Mouse (Mus musculus) thymus, adult 2 months (tissue): ENCODE results near the gene Kcnj12. TPM values are rescaled to one million over a fixed set of nuclear protein-coding genes. Genes with fewer than 3 reads are reported as not detected.

ENCODE experiments used
- DNase-seq: peaks from one replicate; pipeline ENCODE4 v3.0.0; 2021
- H3K27ac ChIP-seq: fragments of 200-500 bp; 2 replicates; pipeline ENCODE4 v1.5.1; 2012; ENCODE audit warnings: low read length, control low read depth; ENCODE audit not compliant: control insufficient read depth, insufficient read depth
- H3K27me3 ChIP-seq: fragments of 200-500 bp; 2 replicates; pipeline ENCODE4 v1.6.1; 2012; ENCODE audit warnings: mild to moderate bottlenecking, low read length, moderate library complexity, mixed read lengths; ENCODE audit not compliant: control insufficient read depth, insufficient read depth
- H3K36me3 ChIP-seq: fragments of 200-500 bp; 2 replicates; pipeline ENCODE4 v1.6.1; 2012; ENCODE audit warnings: mild to moderate bottlenecking, low read length, moderate library complexity; ENCODE audit not compliant: control insufficient read depth, insufficient read depth
- H3K4me1 ChIP-seq: fragments of 200-500 bp; replicated peaks from 2 replicates; pipeline ENCODE4 v1.6.1; 2012; ENCODE audit warnings: low read length; ENCODE audit not compliant: control insufficient read depth, insufficient read depth
- H3K4me3 ChIP-seq: fragments of 200-500 bp; 2 replicates; pipeline ENCODE4 v1.5.1; 2012; ENCODE audit warnings: mild to moderate bottlenecking, low read length, control low read depth, moderate library complexity; ENCODE audit not compliant: control insufficient read depth, insufficient read depth
- CTCF ChIP-seq: fragments of 200-500 bp; IDR thresholded peaks from 2 replicates; pipeline ENCODE4 v1.5.1; 2012; ENCODE audit warnings: mild to moderate bottlenecking, control low read depth, low read length, moderate library complexity, borderline replicate concordance; ENCODE audit not compliant: control insufficient read depth, poor library complexity, insufficient read depth; ENCODE audit errors: extremely low read depth
- POLR2A ChIP-seq: fragments of 200-500 bp; IDR thresholded peaks from 2 replicates; pipeline ENCODE4 v1.6.1; 2012; ENCODE audit warnings: mild to moderate bottlenecking, low read length, control low read depth, moderate library complexity; ENCODE audit not compliant: control insufficient read depth, poor library complexity, insufficient read depth; ENCODE audit errors: extremely low read depth
- WGBS: fragments of 180-500 bp; shearing (Covaris S2); methylation state at CpG from one replicate; pipeline ENCODE4 v1.1.7; 2018; 5-methylcytosine and 5-hydroxymethylcytosine counted together
- polyA plus RNA-seq: library from polyadenylated mRNA; depleted of rRNA; stranded (reverse); fragments of >200 nt; gene quantifications from 2 replicates; pipeline ENCODE4 v1.2.3, GENCODE M21; 2012

Kcnj12 gene
- polyA plus RNA-seq, 1 experiment: 1.8 TPM

GRCm38 (mm10) chr11:61024388-61024787, 2.0 kb downstream of the Kcnj12 start:
- Histone ChIP-seq H3K4me3 (no peak overlapping the region), H3K27me3 (no peaks in the 10 kb centered on the region; the same call in 1 of the 2 replicates), H3K36me3 (no peaks in the 10 kb centered on the region), H3K4me1 (no peaks in the 10 kb centered on the region), H3K27ac (no peak overlapping the region)
- DNase-seq: no peak
- WGBS: 86% methylated on average over 6 of the region's 6 CpGs
- TF ChIP-seq CTCF: no peak
- TF ChIP-seq POLR2A: no peak

DNA sequence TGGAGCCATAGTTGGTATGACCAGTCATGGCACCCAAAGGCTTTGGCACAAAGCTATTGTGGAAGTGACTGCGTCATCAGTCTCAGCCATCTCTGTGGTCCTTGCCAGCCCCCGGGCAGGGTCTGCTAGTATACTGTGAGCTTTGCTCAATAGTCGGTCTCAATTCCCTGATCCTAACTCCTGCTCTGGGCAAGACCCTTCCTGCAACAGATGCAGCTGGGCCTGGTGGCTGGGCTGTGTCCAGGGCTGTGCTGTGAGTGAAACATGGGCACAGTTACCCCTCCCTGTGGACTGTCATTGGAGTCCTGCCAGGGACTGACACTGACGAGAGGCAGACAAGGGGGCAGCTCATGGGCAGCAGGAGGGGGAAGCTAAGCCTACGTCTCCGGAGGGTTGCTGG, 2.6 kb downstream of the Kcnj12 start:
- no peak for DNase-seq
- H3K27me3 ChIP-seq: no peaks in the 10 kb centered on the region; the same call in 1 of the 2 replicates

DNA sequence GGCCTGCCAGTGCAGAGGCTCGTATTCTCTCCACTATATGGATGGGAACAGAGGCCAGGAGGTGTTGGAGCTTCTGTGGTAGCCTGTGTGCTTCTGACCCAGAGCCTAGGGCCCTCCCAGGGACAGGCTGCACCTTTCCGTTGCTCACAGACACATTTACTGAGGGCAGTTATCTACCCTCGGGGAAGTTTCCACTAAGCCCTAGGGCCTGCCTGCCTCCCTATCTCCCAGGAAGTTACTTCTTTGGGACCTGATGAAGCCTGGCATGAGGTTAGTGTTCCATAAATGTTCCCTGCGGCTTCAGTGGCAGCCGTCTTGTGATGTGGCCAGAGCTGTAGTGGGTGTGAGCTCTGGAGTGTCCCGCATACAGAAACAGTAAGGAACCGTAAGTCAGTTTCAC, 3.2 kb downstream of the Kcnj12 start:
- peaks cover 4% of the 10 kb centered on the region for H3K4me1 ChIP-seq
- H3K4me3 ChIP-seq: no peak overlapping the region
- WGBS: 91% methylated on average over 7 of the region's 7 CpGs
- no peaks in the 10 kb centered on the region for H3K36me3 ChIP-seq
- TF ChIP-seq CTCF (no peak), POLR2A (no peak)
- no peaks in the 10 kb centered on the region; the same call in 1 of the 2 replicates for H3K27me3 ChIP-seq
- H3K27ac ChIP-seq: no peak overlapping the region
- DNase-seq: no peak

More for the DNA sequence above, 2.6 kb downstream of the Kcnj12 start:
- H3K4me3 ChIP-seq: no peak overlapping the region
- 76% methylated on average over 6 of the region's 6 CpGs for WGBS
- peaks cover 2% of the 10 kb centered on the region for H3K4me1 ChIP-seq
- no peaks in the 10 kb centered on the region for H3K36me3 ChIP-seq
- H3K27ac ChIP-seq: no peak overlapping the region
- TF ChIP-seq CTCF (no peak), POLR2A (no peak)

GRCm38 (mm10) chr11:61026381-61026780, 4.0 kb downstream of the Kcnj12 start:
- DNase-seq: no peak
- H3K27me3 ChIP-seq: no peaks in the 10 kb centered on the region; the same call in 1 of the 2 replicates
- H3K36me3 ChIP-seq: no peaks in the 10 kb centered on the region
- 91% methylated on average over 6 of the region's 6 CpGs for WGBS
- no peak overlapping the region for H3K27ac ChIP-seq
- TF ChIP-seq POLR2A (no peak), CTCF (no peak)
- H3K4me3 ChIP-seq: no peak overlapping the region
- peaks cover 4% of the 10 kb centered on the region for H3K4me1 ChIP-seq

DNA sequence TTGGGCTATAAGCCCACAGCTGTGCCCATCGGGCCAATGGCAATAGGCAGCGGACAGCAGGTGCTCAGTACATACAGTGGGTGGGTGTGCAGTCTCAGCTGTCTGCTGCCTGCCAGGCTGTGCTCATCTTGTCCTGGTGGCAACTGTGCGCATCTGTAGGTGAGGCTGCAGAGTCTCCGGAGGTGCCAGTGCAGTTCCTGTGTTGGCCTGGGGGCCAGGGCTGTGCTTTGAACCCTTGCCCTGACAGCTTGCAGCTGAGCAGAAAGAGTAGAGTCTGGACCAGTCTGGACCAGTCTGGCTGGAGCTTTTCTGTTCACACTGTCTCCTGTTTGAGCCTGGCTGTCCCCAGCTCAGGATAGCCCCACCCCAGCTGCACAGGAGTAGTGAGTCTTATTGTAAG, 4.8 kb downstream of the Kcnj12 start:
- Histone ChIP-seq H3K27me3 (no peaks in the 10 kb centered on the region; the same call in 1 of the 2 replicates), H3K27ac (no peak overlapping the region), H3K4me1 (peaks cover 4% of the 10 kb centered on the region), H3K4me3 (no peak overlapping the region), H3K36me3 (no peaks in the 10 kb centered on the region)
- no peak for TF ChIP-seq POLR2A
- no peak for DNase-seq
- 91% methylated on average over 4 of the region's 4 CpGs for WGBS

GRCm38 (mm10) chr11:61028211-61028950, 6.0 kb downstream of the Kcnj12 start:
- no peaks in the 10 kb centered on the region for H3K36me3 ChIP-seq
- H3K27ac ChIP-seq: no peak overlapping the region
- no peak for DNase-seq
- H3K27me3 ChIP-seq: no peaks in the 10 kb centered on the region; the same call in 1 of the 2 replicates
- H3K4me3 ChIP-seq: no peak overlapping the region
- peaks cover 4% of the 10 kb centered on the region for H3K4me1 ChIP-seq
- no peak for TF ChIP-seq POLR2A
- no peak for TF ChIP-seq CTCF
- WGBS: 78% methylated on average over 11 of the region's 11 CpGs

DNA sequence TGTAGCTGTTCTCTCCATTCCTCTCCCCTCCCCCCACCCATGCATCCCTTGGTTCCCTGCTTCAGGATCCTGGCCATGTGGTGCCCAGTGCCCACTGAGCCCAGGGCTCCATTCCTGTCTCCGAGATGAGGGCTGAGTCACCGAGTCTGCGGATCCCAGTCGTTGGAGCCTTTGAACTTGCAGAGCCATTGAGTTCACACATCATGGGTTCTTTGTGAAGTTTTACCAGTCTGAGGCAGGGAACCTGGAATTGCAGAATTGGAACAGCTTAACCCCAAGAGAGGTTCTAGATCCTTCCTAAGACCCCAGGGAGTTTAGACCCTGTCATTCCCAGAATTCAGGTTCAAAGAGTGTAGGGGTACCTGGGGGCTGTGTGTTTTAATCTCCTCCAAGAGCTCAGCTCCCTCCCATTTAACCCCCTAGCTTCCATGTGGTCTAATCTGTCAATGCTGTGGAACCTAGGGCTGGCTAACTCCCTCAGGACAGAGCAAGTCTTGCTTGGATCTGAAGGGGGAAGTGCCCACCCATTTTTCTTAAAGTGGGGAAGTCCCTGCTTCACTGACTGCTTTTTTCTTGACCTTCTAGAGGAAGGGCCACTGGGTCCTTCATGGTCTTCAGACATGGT, 6.9 kb downstream of the Kcnj12 start:
- TF ChIP-seq POLR2A (no peak), CTCF (no peak)
- DNase-seq: no peak
- no peak overlapping the region for H3K27ac ChIP-seq
- no peak overlapping the region for H3K4me3 ChIP-seq
- H3K27me3 ChIP-seq: no peaks in the 10 kb centered on the region
- 76% methylated on average over 4 of the region's 4 CpGs for WGBS
- H3K36me3 ChIP-seq: no peaks in the 10 kb centered on the region
- peaks cover 4% of the 10 kb centered on the region for H3K4me1 ChIP-seq
